Mouse (Mus musculus) layer of hippocampus, postnatal 36 days (tissue): ENCODE results near the gene 4933406M09Rik. TPM values are rescaled to one million over a fixed set of nuclear protein-coding genes. Genes with fewer than 3 reads are reported as not detected.

Experiments
- DNase-seq, 2 experiments: peaks; one replicate each; pipeline ENCODE4 v3.0.0; 2022
- total RNA-seq, 2 experiments: library from RNA; stranded (reverse); gene quantifications; 2 replicates each; pipeline ENCODE4 v1.2.3; 2021

4933406M09Rik gene
- total RNA-seq, 2 experiments from 2014 or later, result not detected

- no peak for DNase-seq
These were observed 3.7 kb upstream of the 4933406M09Rik start for GRCm38 (mm10) chr1:134381795-134382625.

GRCm38 (mm10) chr1:134384581-134384980 lies 1.2 kb upstream of the 4933406M09Rik start:
- no peak for DNase-seq

GRCm38 (mm10) chr1:134385176-134385575 lies 564 bp upstream of the 4933406M09Rik start:
- no peak for DNase-seq

- no peak for DNase-seq
These were observed 8.1 kb downstream of the 4933406M09Rik start for GRCm38 (mm10) chr1:134393827-134394226.

- no peak for DNase-seq
These were observed 12.5 kb downstream of the 4933406M09Rik start for GRCm38 (mm10) chr1:134398210-134398609.

- no peak for DNase-seq
These were observed 14.0 kb downstream of the 4933406M09Rik start for GRCm38 (mm10) chr1:134399735-134400134.

GRCm38 (mm10) chr1:134405509-134406413 lies 20.0 kb downstream of the 4933406M09Rik start, which contains the start of gene Cyb5r1:
Gene Cyb5r1 (plus strand): TSS chr1:134405559.
- peak; percentile 48 to 59 for DNase-seq

GRCm38 (mm10) chr1:134406414-134406771 lies 20.7 kb downstream of the 4933406M09Rik start:
- no peak for DNase-seq

- no peak for DNase-seq
These were observed 22.3 kb downstream of the 4933406M09Rik start for GRCm38 (mm10) chr1:134408080-134408479.

- no peak for DNase-seq
These were observed 26.2 kb downstream of the 4933406M09Rik start for GRCm38 (mm10) chr1:134411706-134412629.

- DNase-seq, result no peak
These were observed 28.3 kb downstream of the 4933406M09Rik start for GRCm38 (mm10) chr1:134414038-134414437.

- DNase-seq, result no peak
These were observed 28.9 kb downstream of the 4933406M09Rik start for GRCm38 (mm10) chr1:134414501-134415167.

GRCm38 (mm10) chr1:134415168-134415831 lies 29.6 kb downstream of the 4933406M09Rik start, which contains the start of gene Adipor1:
Gene Adipor1 (plus strand): TSS chr1:134415378.
- peak; percentile 97 for DNase-seq

GRCm38 (mm10) chr1:134418414-134418975 lies 32.8 kb downstream of the 4933406M09Rik start:
- DNase-seq, result no peak

GRCm38 (mm10) chr1:134419176-134419575 lies 33.4 kb downstream of the 4933406M09Rik start:
- DNase-seq, result no peak

GRCm38 (mm10) chr1:134419751-134420458 lies 34.2 kb downstream of the 4933406M09Rik start:
- DNase-seq, result no peak

GRCm38 (mm10) chr1:134423911-134424310 lies 38.2 kb downstream of the 4933406M09Rik start:
- DNase-seq, result no peak

GRCm38 (mm10) chr1:134426289-134426688 lies 40.5 kb downstream of the 4933406M09Rik start:
- DNase-seq, result no peak

- DNase-seq, result no peak
These were observed 47.3 kb downstream of the 4933406M09Rik start for GRCm38 (mm10) chr1:134433002-134433401.

- no peak for DNase-seq
These were observed 47.7 kb downstream of the 4933406M09Rik start for GRCm38 (mm10) chr1:134433473-134433872.
